Mouse (Mus musculus) left cerebral cortex, adult 18-20 months (tissue): ENCODE results near the gene Prkaa2. TPM values are rescaled to one million over a fixed set of nuclear protein-coding genes. Genes with fewer than 3 reads are reported as not detected.
"Not testable (repeated sequence)": the region's sequence is repeated elsewhere in the genome, so short reads cannot be mapped to it uniquely, and the experiment has no call there.

Experiments
- DNase-seq, 2 experiments: peaks; one replicate each; pipeline ENCODE4 v3.0.0; 2021 to 2022; ENCODE audit warnings: low spot score in 2 of 2, mixed read lengths in 1 of 2
- total RNA-seq, 2 experiments: library from RNA; stranded (reverse); gene quantifications; 2 replicates each; pipeline ENCODE4 v1.2.3; 2021

Gene Prkaa2
- total RNA-seq, 2 experiments from 2014 or later = 31.0 to 32.0 TPM

DNA sequence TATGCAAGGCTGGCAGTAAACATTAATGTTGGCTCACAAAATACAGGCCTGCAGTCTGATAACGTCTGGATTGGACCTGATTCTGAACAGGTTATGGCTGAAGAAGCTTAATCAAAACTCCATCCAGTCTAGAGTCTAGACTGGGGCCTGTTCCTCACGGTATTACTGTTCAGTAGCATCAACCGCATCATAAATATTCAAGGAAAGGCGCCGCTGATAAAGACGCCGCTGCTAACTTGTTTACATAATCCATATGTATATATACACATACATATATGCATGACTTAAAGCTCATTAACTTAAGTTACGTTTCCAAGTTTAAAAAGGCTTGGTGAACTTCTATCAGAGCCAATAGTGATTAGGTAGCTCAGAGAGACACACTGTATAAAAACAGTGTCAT, 78.6 kb downstream of the Prkaa2 start:
- DNase-seq = no peak

DNA sequence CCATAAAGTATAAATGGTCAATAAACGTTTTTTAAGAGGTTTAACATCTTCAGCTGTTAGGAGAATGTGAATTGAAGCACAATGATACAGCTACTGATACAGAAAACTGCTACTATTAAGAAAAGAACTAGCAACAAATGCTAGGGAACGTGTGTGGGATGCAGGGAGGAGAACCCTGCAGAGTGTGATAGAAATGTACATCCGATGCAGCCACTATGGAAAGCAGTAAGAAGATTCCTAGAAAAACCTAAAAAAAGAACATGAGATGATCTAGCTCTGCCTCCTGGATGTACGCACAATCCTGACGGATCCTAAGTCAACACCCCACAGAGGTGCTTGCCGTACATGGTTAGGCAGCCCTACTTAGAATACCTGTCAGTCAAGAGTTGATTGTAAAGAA, 82.4 kb downstream of the Prkaa2 start:
- DNase-seq = no peak

DNA sequence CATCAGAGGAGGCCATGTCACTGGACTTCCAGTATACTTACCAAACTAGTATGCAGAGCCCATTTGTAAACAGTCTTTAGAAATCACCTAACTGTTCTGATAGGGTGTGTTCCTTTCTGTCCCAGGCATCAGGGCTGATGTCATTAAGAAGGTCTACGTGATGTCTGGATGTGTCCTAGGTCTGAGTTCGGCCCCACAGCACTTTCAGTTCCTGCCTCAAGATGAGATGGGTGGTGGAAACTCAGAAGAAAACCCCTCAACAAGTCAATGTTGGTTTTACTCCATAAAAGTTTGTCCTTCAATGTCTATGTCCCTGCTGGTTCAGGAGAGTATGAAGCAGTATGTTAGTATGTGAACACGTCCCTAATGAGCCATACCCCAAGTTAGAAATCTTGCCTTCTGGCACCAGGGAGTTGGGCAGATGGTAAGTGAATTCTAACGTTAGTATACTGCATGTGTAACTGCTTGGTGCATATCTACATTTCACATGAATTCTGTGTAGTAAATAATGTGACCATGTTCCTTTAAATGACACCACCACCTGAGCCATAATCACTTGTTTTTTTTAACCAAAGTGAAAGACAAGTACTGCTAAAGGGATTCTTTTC, 93.6 kb downstream of the Prkaa2 start:
- no peak for DNase-seq

DNA sequence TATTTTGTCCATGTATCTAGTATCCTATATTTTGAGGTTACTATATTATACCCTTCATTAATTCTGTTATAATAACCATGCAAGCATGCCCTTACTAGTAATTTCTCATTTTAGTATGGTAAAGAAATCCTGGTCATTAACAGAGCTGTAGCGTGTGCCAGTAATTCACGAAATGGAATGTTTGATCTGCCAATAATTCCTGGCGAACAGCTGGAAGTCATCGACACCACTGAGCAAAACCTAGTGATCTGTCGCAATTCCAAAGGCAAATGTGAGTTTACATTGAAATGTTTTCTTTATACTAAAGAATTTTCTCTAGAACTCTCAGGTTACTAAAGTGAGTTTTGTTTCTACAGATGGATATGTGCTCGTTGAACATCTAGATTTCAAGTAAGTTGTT, 94.2 kb downstream of the Prkaa2 start:
- no peak for DNase-seq

DNA sequence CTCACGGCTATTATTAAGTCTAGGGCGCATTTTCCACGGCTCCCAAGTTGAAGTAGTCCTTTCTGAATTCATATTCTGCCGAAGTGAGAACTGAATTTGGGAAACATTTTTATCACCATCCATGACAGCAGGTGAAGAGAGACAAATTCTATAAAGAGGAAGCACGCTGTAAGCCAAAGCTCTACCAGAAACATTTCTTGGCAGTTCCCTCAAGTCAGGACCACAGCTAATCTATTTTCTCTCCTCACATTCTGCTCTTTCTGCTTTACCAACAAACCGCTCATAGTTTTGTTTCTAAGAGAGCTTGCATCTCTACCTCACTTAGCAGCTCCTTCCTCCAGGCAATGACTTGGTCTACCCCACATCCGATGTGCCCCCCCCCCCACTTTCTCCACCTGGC, 96.0 kb downstream of the Prkaa2 start:
- DNase-seq = no peak

DNA sequence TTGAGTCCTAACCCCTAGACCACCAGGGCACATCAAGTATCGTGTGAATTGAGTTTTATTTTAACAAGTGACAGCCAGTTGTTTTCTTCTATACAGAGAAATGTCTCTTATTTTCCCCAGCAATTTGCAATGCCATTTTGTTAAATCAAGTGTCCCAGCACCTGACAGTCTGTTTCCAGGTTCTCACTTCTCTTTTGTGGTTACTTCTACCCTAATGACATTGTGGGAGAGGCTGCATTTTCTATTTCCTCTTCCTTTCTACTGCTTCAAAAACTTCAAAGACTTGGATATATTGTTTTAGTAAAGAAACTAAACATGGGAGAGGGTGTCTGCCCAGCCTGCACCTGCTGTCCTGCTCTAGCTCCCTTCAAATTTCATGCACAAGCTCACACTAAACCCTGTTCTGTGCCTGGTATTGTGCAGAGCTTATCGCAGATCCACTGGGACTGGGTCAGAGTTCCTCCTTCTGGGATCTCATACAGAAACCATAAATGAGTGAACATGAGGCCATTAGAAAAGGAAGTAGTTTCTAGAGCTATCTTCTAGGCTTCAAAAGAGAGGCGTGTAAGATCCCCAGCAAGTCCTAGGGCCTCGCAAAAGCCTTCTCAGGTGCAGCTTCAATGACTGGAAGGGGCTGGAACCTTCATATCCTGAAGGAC, 102.2 kb downstream of the Prkaa2 start:
- DNase-seq = no peak

DNA sequence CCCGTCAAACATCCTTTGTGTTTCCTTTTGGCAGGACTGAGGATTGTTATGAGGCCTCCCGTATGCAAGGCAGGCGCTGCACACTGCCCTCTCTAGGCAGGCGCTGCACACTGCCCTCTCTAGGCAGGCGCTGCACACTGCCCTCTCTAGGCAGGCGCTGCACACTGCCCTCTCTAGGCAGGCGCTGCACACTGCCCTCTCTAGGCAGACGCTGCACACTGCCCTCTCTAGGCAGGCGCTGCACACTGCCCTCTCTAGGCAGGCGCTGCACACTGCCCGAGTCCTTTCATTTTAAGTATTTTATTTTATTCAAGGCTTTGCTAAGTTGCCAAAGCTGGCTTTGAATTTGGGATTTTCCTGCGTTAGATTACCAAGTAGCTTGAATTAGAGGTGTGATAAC, 105.0 kb downstream of the Prkaa2 start:
- not testable (repeated sequence) for DNase-seq

DNA sequence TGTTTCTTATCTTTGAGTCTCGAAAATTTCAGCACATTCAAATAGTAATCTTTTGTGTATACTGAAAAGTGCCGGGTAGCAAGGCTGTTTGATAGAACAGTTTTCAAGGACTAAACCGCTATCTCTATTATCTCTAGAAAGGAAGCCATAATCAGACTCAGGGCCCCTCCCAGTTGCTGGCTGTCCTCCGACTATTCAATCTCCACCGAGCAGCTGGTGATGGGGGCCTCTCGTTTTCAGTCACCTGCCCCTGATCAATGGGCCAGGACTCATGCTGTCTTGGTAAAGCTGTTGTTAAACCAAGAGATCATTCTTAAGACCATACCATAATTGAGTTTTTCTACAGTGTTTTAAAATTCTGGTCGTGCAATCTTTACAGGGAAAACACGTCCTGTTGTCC, 105.6 kb downstream of the Prkaa2 start:
- DNase-seq = no peak

DNA sequence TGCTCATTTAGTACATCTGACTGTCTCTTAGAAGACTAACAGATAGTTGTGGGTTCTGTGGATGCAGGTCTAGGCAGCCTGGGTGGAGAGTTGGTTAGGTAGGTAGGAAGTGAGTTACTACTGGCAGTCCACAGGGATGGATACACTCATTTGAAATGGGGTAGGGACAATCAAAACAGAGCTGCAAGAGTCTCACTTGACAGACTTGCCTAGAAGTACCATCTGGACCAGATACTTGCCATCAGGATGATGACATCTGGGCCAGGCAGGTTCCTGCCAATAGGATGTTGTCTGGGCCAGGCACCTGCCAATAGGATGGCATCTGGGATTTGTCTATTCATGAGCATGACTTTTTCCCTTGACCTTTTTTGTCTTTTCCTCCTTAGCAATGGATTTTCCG, 108.0 kb downstream of the Prkaa2 start:
- no peak for DNase-seq

DNA sequence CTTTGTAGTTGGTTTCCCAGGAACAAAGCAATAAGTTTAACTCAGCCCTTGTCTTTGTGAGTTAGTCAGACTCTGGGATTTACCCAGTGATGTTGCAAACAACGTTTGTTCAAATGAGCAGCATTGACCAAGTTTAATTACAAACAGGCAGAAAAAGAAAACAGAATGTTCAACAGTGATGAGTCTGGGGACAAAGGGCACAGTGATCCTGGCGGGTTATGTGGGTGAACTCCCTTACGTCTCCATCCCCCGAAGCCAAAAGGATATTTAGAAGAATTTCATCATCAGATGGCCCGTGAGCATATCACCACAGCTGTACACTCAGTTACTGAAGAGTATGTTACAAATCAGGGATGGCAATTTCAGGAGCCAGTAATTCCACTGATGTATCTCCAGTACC, 110.0 kb downstream of the Prkaa2 start:
- DNase-seq = no peak

DNA sequence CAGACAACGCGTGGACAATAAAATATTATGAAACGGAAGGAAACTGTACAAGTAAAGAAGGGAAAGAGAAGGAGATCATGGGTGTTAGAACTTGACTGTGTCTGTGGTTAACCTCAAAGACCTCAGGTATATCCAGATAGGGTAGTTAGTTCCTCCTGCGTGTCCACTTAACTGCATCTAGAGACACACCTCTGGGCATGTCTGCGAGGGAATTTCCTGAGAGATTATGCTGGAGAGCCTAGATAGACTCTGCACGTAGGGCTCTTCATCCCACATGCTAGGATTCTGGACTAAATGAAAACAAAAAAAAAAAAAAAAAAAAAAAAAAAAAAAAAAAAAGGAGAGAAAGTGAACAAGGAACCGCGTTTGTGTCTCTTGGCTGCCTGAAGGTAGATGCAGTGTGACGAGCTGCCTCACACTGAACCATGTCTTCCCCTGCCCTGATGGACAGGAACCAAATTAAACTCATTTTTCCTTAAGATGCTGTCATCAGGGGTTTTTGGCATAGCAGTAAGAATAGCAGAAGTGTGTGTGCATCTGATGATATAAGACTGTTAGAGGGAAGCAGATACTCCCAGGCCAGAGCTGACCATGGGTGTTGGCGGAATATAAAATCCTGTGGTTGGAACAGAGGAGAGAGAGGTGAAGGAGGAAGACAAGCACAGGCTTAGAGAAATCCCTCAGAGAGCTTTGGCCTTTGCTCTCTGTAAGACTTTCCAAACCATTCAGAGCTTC, 116.4 kb downstream of the Prkaa2 start:
- DNase-seq = no peak

DNA sequence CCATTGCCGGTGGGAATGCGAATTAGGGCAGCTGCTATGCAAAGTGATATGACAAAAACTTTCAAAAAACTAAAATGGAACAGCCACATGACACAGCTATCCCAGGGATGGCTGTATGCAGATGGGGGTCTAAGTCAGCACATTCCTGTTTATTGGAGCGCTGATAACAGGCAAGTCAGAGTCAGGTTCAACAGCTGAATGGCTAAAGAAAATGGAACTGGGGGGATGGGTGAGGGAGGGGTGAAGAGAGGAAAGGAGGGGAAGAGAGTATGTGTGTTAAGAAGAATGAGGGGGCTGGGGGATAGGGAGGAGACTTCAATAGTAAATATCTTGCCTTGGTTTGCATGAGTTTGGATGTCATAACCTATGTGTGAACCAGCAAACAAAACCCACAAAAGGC, 117.4 kb downstream of the Prkaa2 start:
- DNase-seq = no peak

DNA sequence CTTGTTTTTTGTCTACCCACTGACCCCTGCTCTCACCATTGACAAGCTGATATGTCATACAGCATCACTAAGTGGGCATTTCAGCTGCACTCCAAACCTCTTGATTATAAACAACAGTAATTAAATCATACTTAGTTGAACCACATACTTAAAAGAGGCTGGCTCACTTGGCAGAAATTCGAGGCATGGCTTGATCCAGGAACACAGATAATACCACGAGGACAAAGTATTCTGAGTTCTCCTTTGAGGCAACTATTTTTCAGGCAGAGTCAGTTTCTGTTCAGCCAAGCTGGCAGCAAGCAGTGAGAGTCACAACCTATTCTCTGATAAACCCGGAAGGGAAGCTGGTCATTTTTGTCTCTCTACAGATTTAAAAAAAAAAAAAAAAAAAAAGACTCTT, 119.0 kb downstream of the Prkaa2 start:
- no peak for DNase-seq

DNA sequence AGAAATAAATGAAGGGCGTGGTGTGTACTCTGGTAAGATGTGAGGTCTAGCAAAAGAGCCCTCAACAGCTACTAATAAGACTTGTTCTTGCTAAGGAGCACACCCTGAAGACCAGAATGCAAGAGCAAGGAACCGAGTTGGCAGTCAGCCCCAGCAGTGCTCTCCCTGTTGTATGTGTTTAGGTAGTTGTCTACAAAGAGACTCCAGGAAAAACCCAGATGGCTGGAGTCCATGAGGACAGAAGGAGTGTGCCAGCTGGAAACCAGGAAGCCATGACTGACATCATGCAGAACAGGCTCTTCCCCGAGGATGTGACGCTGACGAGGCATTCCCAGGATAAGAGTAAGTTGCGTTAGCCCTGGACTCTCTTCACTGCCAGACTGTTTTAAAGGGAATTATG, 119.7 kb downstream of the Prkaa2 start:
- peak; percentile 19 to 37 for DNase-seq

DNA sequence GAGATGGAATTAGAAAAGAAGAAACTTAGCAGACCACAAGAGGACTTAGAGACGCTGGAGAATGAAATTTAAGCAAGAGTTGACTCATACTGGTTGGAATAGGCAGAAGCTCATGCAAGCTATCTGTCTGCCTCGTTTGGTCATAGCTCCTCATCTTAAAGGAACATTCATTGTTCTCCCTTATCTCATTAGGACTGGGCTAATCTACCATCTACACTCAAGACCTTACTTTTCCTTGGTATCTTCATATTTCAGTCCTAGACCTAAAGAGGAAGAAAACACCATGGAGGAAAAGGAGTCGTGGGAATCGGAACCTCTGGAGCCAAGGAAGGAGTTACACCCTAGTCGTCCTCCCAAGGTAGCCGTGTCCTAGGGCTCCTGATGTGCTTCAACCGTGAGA, 121.0 kb downstream of the Prkaa2 start:
- DNase-seq = no peak

DNA sequence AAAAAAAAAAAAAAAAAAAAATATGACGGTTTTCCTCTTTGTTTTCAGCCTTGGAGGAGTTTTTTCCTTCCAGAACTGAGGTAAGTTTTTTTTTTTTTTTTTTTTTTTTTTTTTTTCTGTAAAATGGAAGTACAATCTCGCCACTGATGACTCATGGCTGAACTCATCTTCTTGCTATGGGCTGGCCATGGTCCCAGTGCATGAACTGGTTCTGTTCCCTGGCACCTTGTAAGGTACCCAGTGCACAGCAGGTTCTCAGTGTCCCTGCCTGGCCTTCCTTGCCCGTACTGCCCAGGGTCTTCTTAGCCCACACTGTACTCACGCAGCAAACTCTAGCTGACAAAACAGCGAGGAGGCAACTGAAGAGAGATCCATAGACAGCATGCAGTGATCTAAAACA, 121.6 kb downstream of the Prkaa2 start:
- DNase-seq = no peak

DNA sequence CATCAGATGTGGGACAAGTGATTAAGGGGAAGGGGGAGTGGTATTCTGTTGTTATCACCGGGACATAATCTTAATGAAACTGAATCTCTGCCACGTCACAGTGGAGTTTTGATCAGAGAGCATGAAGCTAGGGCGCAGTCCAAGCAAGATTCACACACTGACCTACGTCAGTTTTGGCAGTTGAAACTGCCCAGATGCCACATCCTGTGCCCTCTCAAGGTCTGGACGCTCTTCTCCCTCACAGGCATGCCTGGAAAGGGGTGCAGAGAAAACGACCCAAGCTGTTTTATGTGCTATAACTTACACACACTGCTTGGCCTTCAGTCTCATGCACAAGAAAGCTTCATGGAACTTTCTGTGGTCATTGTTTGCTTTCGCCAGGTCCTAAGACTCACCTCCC, 122.1 kb downstream of the Prkaa2 start:
- no peak for DNase-seq

DNA sequence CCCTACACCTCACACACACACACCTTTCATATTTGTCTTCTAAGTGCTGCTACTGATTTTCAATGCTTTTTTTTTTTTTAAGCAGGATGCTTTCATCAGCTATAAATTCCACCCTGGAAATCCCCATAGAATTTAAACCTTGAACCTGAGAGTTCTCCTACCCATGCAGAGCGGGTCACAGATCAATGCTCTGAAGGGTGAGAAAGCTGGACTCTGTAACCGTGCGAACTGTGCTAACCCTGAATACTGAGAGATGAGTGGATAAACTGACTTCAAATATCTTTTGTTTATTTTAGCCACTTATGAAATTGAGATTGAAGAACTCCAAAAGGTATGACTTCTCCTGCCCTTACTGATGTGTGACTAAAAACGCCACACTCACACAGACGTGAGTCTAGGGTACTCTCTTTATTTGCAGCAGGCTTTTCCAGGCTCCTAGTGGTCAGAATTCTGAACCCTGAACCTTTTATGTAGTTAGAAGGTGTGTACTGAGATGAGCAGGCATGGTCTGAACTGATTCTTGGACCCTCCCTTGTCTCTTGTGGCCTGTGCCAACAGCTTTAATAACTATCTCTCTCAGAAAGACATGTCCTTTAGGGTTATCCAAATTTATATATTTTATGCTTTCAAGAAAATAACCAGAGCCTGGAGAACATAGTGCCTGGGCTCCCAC, 123.6 kb downstream of the Prkaa2 start:
- no peak for DNase-seq
